Mouse (Mus musculus) limb, embryonic 10.5 days (tissue): ENCODE measurements around the gene Kmt2d. TPM values are rescaled to one million over a fixed set of nuclear protein-coding genes. Genes with fewer than 3 reads are reported as not detected.
"Not testable (repeated sequence)": the region's sequence is repeated elsewhere in the genome, so short reads cannot be mapped to it uniquely, and the experiment has no call there.

Experiments used
- DNase-seq: peaks from one replicate; pipeline ENCODE4 v3.0.0-alpha.2; 2017; ENCODE audit warnings: low spot score
- H3K27ac ChIP-seq: fragments of 300-500 bp; sonication (generic); 2 replicates; pipeline ENCODE4 v1.5.1; 2016; ENCODE audit warnings: mild to moderate bottlenecking
- H3K27me3 ChIP-seq: fragments of 300-500 bp; sonication (generic); 2 replicates; pipeline ENCODE4 v1.6.1; 2016; ENCODE audit warnings: low read depth, mild to moderate bottlenecking; ENCODE audit not compliant: poor library complexity, severe bottlenecking
- H3K36me3 ChIP-seq: fragments of 300-500 bp; sonication (generic); 2 replicates; pipeline ENCODE4 v1.6.1; 2016; ENCODE audit warnings: mild to moderate bottlenecking, moderate library complexity
- H3K4me1 ChIP-seq: fragments of 300-500 bp; sonication (generic); 2 replicates; pipeline ENCODE4 v1.6.1; 2016
- H3K4me3 ChIP-seq: fragments of 300-500 bp; sonication (generic); 2 replicates; pipeline ENCODE4 v1.5.1; 2016; ENCODE audit warnings: mild to moderate bottlenecking, moderate library complexity
- H3K9me3 ChIP-seq: fragments of 300-500 bp; sonication (generic); replicated peaks from 2 replicates; pipeline ENCODE4 v1.6.1; 2016; ENCODE audit warnings: mild to moderate bottlenecking
- WGBS: fragments of 180-500 bp; shearing (Covaris S2); methylation state at CpG from one replicate; pipeline ENCODE4 v1.1.7; 2016; 5-methylcytosine and 5-hydroxymethylcytosine counted together
- polyA plus RNA-seq: library from polyadenylated mRNA; unstranded; fragments of >200 nt; fragmentation: Nextera tagmentation; extraction: Ambion mirVana; gene quantifications from 2 replicates; pipeline ENCODE4 v1.2.1, GENCODE M21; 2016

Gene Kmt2d
- polyA plus RNA-seq, 1 experiment from 2014 or later: 13.6 TPM

DNA sequence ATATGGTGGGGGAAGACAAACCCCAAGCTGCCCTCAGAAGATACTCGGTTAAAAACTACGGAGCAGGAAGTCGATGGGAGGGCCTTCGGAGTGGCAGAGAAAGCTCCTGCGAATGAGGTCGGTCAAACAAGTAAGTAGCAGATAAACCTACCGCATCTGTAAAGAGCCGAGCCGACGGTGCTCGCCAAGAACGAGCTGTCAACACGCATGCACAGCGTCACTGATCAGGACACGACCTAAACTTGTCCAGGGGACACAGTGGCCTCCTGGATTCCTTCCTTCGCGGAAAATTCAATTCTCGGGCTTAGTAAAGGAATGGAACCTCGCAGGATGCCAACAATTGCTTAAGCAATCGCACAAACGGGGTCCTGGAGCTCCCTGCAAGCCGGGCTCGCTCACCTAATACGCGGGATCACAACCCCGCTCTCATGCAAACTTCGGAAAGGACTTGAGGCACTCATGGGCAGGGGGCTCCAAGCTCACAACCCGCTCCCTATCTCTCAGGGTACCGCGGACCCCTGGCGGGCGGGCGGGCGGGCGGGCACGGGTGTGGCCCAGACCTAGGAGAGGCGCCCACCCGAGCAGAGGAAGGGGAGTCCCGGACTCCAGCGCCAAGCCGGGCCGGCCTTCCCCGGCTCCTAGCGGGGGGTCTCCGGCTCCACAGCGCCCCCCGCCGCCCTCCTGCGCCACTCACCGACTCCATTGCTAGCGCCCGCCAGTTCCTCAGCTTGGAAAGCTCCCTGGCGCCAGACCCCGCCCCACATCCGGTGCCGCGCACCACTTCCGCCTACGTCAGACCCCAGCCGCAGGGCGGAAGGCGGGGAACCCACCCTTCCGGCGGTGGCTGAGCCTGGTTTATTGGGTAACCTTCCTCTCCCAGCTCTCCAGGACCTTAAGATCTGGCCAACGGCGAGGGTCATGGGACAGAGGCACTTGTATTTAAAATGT, 40.0 kb downstream of the Kmt2d start, which contains the start of gene Prkag1:
Gene Prkag1, minus strand, starts transcription at position 786 of the 948 bp plus-strand sequence.
- H3K4me3 ChIP-seq: peak within 1 kb of the TSS; percentile 91
- H3K27ac ChIP-seq: peak within 1 kb of the TSS; percentile 93
- peaks cover 57% of the 10 kb centered on the region for H3K36me3 ChIP-seq
- no peaks in the 10 kb centered on the region for H3K9me3 ChIP-seq
- WGBS: under 1% methylated on average over 65 of the region's 66 CpGs
- peaks cover 27% of the 10 kb centered on the region for H3K4me1 ChIP-seq
- DNase-seq: peak; percentile 99
- H3K27me3 ChIP-seq: no peaks in the 10 kb centered on the region

DNA sequence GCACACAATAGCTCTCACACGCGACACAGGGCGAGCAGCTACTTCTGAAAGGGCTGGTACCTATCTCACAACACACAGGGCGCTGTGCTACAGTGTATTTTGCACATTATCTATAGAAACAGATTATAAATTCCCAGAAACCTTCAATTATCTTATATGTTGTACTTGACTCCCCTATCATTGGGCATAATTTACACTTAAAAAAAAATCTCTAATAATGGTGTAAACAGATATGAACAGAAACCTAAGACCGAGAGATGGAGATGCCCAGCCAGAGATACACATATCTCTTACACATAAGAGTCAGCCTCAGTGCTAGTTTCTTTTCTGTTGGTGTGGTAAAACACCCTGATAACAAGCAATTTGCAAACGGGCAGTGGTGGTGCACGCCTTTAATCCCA, 43.4 kb downstream of the Kmt2d start:
- DNase-seq: no peak
- peaks cover 55% of the 10 kb centered on the region for H3K36me3 ChIP-seq
- WGBS: 94% methylated on average over 7 of the region's 7 CpGs
- H3K27me3 ChIP-seq: no peaks in the 10 kb centered on the region
- H3K4me1 ChIP-seq: peaks cover 23% of the 10 kb centered on the region
- no peaks in the 10 kb centered on the region for H3K9me3 ChIP-seq
- no peak overlapping the region for H3K27ac ChIP-seq
- H3K4me3 ChIP-seq: no peak overlapping the region

DNA sequence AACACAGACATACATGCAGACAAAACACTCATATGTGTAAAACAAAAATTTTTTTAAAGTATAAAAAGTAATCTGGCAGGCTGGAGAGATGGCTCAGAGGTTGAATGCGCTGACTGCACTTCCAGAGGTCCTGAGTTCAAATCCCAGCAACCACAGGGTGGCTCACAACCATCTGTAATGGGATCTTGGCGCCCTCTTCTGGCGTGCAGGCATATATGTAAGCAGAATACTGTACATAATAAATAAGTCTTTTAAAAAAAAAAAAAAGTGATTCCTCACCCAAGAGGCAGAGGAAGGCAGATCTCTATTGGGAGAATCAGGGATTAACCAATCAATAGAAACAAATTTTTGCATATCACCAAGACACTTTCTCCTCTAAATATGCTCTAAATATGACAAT, 47.6 kb downstream of the Kmt2d start:
- Histone ChIP-seq H3K4me1 (no peaks in the 10 kb centered on the region), H3K36me3 (peaks cover 79% of the 10 kb centered on the region), H3K9me3 (no peaks in the 10 kb centered on the region), H3K27ac (no peak overlapping the region), H3K4me3 (no peak overlapping the region), H3K27me3 (no peaks in the 10 kb centered on the region)
- DNase-seq: no peak
- 70% methylated on average over 3 of the region's 3 CpGs for WGBS

DNA sequence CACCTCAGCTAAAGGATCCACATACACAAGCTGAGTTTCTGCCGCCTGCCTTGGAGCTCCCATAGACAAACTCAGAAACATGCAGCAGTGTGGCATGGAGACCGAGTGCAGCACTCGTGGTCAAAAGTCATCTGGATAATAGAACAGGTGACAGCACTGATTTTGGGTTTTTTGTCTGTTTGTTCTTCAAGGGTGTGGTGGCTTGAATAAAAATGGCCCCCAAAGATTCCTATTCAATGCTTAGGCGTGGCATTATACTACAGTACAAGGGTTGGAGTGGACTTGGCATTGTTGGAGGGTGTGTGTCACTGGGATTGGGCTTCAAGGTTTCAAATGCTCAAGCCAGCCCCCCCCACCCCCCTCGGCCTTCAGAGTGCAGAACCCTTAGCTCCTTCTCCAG, 48.9 kb downstream of the Kmt2d start:
- H3K36me3 ChIP-seq: peaks cover 73% of the 10 kb centered on the region
- no peak overlapping the region for H3K27ac ChIP-seq
- H3K4me1 ChIP-seq: no peaks in the 10 kb centered on the region
- H3K27me3 ChIP-seq: no peaks in the 10 kb centered on the region
- H3K4me3 ChIP-seq: no peak overlapping the region
- no peak for DNase-seq
- H3K9me3 ChIP-seq: no peaks in the 10 kb centered on the region
- WGBS: 93% methylated on average over 5 of the region's 5 CpGs

DNA sequence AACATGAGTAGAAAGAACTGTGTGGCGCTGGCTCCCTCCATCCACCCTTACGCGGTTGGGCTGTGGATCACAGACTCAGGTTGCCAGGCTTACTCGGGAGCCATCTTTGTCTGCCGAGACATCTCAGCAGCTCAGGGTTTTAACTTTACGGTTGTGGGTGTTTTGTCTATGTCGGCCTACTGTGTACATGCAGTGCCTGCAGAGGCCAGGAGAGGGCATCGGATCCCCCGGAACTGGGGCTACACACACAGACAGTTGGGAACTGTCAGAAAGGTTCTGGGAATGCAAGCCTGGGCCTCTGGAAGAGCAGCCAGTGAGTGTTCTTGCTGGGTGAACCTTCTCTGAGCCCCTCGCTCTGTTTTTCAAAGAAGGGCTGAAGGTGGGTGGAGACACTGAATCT, 49.6 kb downstream of the Kmt2d start:
- Histone ChIP-seq H3K4me3 (no peak overlapping the region), H3K36me3 (peaks cover 76% of the 10 kb centered on the region), H3K27ac (no peak overlapping the region), H3K27me3 (no peaks in the 10 kb centered on the region), H3K4me1 (no peaks in the 10 kb centered on the region), H3K9me3 (no peaks in the 10 kb centered on the region)
- no peak for DNase-seq
- 30% methylated on average over 10 of the region's 10 CpGs for WGBS

DNA sequence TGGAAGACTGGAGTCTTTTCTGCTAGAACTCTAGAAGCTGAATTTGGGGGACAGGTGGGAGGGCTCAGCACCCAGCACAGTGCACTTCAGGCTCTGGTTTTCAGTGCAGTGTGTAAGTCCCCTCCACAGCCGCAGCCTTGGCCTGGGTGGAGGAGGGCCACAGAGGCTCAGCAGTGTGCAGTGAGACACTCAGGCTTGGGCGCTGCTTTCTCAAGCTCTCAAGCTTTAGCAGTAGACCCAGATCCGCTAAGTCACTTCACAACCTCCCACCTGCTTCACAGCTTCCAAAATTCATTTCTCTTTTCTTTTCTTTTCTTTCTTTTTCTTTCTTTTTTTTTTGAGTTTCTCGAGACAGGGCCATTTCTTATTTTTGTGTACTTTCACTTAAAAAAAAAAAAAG, 50.1 kb downstream of the Kmt2d start:
- Histone ChIP-seq H3K27me3 (no peaks in the 10 kb centered on the region), H3K4me3 (no peak overlapping the region), H3K4me1 (no peaks in the 10 kb centered on the region), H3K36me3 (peaks cover 76% of the 10 kb centered on the region), H3K9me3 (no peaks in the 10 kb centered on the region), H3K27ac (no peak overlapping the region)
- DNase-seq: no peak
- 90% methylated on average over 4 of the region's 4 CpGs for whole genome bisulfite sequencing

DNA sequence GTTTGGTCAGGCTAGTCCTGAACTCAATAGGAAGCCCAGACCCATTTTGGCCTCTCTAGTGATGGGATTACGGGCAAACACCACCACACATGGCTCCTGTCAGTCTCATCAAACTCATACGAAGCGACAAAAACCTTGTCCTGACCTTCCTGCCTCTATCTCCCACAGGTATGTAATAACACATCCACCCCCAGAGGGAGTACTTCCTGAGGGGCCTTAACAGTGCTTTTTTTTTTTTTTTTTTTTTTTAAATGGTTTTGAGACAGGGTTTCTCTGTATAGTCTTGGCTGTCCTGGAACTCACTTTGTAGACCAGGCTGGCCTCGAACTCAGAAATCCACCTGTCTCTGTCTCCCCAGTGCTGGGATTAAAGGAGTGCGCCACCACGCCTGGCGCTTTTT, 52.8 kb downstream of the Kmt2d start:
- Histone ChIP-seq H3K9me3 (no peaks in the 10 kb centered on the region), H3K36me3 (peaks cover 74% of the 10 kb centered on the region), H3K4me3 (no peak overlapping the region), H3K4me1 (no peaks in the 10 kb centered on the region), H3K27me3 (no peaks in the 10 kb centered on the region), H3K27ac (no peak overlapping the region)
- 92% methylated on average over 7 of the region's 7 CpGs for WGBS
- DNase-seq: no peak

DNA sequence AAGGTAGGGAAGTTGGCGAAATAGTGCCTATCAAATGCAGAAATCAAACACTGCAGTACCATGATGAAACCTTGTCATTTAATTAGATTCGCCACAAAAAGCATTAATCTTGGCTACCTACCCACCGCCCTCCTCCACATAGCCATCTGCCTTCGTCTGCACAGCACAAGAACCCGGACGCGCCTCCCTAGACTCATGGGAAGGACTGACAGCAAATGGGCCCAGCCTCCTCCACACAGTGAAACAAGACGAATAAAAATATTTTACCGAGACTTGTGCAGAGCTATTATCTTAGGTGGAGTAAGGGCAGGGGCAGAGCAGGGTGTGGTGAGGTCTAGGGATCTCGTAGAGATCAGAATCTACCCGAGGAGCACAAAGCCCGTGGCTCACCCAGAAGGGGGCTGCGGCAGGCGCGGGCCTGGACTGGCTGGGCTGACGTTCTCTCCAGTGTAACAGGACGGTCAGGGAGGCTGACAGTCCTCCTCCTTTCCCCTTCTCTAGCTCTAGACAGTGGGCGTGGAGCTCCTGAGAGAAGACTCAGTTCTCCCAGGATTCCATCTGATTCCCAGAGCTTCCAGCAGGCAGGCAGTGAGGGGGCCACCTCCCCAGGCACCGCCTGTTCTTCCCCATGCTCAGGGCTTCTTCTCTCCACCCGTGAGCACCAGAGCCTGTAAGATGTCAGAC, 58.1 kb downstream of the Kmt2d start:
- no peak for DNase-seq

DNA sequence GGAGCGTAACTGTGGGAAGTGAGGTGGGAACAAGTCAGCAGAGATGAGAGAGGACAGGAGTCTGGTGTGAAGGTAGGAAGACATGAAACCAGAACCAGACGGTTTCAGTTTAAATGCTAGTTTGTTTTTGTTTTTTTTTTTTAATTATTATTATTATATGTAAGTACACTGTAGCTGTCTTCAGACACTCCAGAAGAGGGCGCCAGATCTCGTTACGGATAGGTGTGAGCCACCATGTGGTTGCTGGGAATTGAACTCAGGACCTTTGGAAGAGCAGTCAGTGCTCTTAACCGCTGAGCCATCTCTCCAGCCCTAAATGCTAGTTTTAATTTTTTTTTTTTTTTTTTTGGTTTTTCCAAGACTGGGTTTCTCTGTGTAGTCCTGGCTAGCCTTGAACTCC, 60.8 kb downstream of the Kmt2d start:
- 77% methylated on average over 6 of the region's 6 CpGs for WGBS
- DNase-seq, H3K27ac ChIP-seq, H3K4me3 ChIP-seq, H3K9me3 ChIP-seq: not testable (repeated sequence)
- Histone ChIP-seq H3K27me3 (peaks cover 63% of the 10 kb centered on the region), H3K36me3 (peaks cover 47% of the 10 kb centered on the region), H3K4me1 (peaks cover 38% of the 10 kb centered on the region)

More for the DNA sequence above, 58.1 kb downstream of the Kmt2d start:
- no peaks in the 10 kb centered on the region for H3K9me3 ChIP-seq
- no peak overlapping the region for H3K27ac ChIP-seq
- H3K4me3 ChIP-seq: no peak overlapping the region
- peaks cover 37% of the 10 kb centered on the region for H3K27me3 ChIP-seq
- peaks cover 12% of the 10 kb centered on the region for H3K4me1 ChIP-seq
- H3K36me3 ChIP-seq: peaks cover 62% of the 10 kb centered on the region
- 88% methylated on average over 20 of the region's 20 CpGs for WGBS

DNA sequence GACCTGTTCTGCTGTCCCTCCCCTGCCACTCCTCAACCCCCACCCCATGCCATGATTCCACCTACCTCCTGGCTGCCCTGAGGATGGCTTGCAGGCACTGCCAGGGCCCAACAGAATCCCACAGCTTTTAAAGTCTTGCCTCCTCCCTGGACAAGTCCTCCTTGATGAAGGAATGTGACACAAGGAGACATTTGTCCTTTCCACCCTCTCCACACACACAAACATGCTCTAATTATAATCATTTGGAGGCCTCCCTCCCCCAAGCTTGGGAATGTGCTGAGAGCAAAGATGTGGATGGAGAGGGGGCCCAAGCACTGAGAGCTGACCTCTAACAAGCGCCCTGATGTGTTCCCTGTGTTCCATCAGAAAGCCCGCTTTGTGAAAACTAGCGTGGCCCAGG, 61.6 kb downstream of the Kmt2d start, which contains the start of gene Ddn:
Gene Ddn, minus strand, starts transcription at position 101 of the 400 bp plus-strand sequence.
- no peaks in the 10 kb centered on the region for H3K9me3 ChIP-seq
- H3K36me3 ChIP-seq: peaks cover 40% of the 10 kb centered on the region
- DNase-seq: no peak
- H3K4me1 ChIP-seq: peaks cover 41% of the 10 kb centered on the region
- H3K4me3 ChIP-seq: no peak within 1 kb of the TSS
- H3K27ac ChIP-seq: no peak within 1 kb of the TSS
- H3K27me3 ChIP-seq: peaks cover 72% of the 10 kb centered on the region
- WGBS: 26% methylated on average over 3 of the region's 3 CpGs

DNA sequence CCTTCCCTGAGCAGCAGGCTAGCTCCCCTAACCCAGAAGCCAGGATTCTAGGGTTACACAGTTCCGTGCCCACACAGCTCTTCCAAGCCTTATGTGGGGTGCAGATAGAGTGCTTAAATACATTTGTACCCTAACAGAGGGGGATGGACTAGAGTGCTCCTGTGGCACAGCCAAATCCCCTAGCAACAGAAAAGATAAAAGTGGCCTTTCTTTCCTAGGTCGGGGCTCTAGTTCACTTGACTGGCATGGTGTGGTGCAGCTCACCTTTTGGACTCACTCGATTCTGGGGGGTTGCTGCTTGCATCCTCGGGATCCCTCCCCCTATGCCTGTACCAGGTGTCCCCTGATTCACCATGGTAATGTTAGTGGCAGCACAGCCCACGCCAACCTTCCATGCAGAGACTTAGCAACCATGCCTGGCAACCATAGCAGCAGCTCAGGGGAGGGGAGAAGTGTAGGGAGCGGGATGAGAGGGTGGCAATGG, 62.3 kb downstream of the Kmt2d start:
- DNase-seq: no peak
- H3K36me3 ChIP-seq: peaks cover 33% of the 10 kb centered on the region
- H3K4me3 ChIP-seq: no peak overlapping the region
- H3K27ac ChIP-seq: no peak overlapping the region
- peaks cover 79% of the 10 kb centered on the region for H3K27me3 ChIP-seq
- H3K4me1 ChIP-seq: peaks cover 41% of the 10 kb centered on the region
- H3K9me3 ChIP-seq: no peaks in the 10 kb centered on the region
- 6% methylated on average over 6 of the region's 6 CpGs for WGBS

DNA sequence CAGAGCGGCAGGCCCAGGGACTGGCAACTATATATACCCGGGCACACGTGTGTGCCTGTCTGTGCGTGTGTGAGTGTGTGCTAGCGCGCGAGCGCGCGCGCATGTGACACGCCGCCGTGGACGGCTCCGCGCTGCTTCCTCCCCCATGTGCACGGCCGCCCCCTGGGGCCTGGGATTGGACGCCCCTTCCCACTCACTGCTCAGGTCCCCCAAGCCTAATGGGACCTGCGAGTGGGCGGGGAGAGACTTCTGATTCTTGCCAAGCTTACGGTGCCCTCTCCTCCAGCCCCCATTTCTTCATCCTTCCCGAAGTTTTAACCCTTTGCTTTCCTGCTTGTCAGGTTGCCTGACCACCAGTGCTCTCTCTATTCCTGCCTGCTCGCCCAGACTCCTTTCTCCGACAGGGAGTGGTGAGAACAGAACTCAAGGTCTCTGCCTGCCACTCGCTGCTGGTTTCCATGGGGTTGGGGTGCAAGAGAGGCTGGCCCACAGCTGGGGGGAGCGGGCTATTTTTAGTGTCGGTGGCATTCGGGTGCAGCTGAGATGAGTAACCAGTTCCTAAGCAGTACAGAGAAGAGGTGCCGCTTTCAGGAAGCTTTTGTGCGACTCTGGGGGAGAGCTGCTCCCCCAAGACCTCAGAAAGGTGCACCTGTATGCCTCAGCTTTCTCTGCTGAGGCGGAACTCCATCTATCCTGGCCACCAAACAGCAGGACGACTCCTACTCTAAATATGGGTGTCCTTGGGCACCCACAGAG, 62.9 kb downstream of the Kmt2d start:
- Histone ChIP-seq H3K9me3 (no peaks in the 10 kb centered on the region), H3K4me1 (peaks cover 45% of the 10 kb centered on the region), H3K36me3 (peaks cover 27% of the 10 kb centered on the region), H3K27ac (peak overlapping the region; percentile 36; the same call in 1 of the 2 replicates), H3K4me3 (peak overlapping the region; percentile 51), H3K27me3 (peaks cover 85% of the 10 kb centered on the region)
- peak; percentile 51 for DNase-seq
- 2% methylated on average over 33 of the region's 34 CpGs for WGBS
